Mouse (Mus musculus) retina, postnatal 7 days (tissue): ENCODE measurements around the gene Itgae.

Experiments
- DNase-seq: peaks from one replicate; pipeline ENCODE4 v3.0.0-alpha.2; 2012; ENCODE audit warnings: low read depth, low spot score

Itgae gene

DNA sequence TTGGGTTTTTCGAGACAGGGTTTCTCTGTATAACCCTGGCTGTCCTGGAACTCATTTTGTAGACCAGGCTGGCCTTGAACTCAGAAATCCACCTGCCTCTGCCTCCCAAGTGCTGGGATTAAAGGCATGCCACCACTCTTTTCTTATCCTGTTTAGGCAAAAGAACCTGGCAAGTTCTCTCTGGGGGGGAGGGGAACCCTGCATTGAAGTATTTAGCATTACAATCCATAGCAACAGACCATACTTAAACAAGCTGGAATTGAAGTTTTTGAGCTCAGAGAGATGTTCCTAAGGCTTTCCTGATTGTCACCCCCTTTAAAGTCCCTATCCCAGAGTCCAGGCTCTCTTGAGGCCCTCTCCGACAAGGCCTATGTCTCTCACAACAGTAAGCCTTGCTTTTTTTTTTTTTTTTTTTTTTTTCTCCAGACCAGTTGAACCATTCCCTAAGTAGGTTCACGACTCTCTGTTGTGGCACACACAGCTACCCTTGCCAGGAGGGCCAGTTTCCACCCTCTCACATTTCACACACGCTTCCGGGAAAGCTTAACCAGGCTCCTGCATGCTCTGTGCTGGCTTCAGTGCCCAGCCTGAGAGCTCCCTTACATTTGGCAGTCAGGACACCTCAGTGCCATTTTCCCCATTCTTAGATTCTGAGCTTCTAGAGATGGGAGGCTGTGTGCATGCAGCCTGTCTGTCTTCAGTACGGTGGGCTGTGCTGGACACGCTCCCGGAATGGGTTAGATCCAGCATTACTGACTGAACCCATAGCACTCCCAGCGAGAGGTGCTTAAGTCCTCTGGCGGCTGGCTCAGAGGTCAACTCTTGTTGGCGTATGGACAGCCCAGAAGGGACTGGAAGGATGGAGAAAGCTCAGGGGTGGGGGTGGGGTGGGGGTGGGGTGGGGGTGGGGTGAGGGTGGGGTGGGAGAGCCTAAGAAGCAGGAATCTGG, 55.9 kb downstream of the Itgae start:
- no peak for DNase-seq

DNA sequence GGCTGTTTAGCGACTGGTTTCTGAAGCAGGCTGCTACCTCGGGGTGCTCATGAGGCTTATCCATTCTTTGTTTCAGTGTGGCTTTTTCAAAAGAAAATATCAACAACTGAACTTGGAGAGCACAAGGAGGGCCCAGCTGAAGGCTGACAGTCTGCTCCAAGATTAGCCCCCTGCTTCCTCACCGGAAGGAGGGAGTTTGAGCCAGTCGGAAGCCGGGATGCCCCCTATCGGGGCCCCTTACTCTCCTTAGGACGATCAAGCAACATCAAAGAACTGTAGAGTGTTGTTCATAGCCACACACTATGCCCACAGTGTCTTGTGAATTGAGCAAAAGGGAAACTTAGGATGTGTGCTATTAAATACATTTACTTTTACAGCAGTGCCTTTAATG, 56.6 kb downstream of the Itgae start:
- DNase-seq, result no peak

- no peak for DNase-seq
These were observed 57.8 kb downstream of the Itgae start for GRCm38 (mm10) chr11:73148209-73148608.

DNA sequence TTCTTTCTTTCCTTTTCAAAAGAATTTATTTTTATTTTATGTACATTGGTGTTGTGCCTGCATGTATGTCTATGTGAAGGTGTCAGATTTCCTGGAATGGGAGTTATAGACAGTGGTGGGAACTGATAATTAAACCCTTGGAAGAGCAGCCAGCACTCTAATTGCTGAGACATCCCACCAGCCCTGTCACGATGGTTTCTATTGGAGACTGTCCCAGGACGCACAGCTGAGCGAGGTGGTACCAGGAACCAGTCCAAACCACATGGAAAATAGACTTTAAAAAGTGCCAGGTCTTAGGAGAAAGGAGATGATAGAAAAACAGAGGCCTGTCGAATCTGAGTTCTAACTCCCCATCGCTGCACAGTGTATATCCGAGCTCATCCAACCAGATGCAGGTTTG, 64.7 kb downstream of the Itgae start:
- no peak for DNase-seq

DNA sequence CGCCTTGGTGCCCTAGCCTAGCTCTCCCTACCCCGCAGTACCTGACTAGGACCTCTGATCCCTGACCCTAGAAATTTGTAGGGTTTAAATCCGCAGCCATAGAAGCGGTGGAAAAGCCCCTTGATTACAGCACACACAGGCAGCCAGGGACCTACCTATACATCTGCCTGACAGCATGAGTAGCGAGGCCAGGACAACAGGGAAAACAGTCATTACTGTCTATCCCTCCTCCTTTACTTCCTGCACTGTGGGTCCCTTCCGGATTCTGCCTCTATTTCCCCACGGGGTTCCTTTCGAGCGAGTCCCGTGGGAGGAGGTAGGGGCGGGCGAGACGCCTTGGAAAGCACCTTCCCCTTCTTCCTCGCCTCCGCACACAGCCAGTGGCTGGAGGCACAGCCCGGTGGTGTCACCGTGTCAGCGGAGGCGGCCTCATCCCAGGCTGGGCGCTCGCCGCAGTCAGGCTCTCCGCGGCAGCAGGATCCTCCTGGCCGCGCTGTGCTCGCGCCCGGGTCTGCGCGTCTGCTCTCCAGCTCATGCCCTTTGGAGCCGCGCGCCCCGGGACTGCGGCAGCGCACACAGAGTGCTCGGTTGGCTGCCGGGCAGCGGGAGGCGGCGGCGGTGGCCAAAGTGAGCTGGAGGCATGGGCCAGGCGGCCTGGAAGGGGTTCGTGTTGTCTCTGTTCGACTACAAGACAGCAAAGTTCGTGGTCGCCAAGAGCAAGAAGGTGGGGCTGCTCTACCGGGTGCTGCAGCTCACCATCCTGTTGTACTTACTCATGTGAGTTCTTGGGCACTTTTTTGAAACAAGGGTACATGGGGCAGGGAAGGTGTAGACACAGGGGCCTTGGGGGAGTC, 69.8 kb downstream of the Itgae start, which contains the start of gene P2rx5:
TSS of gene P2rx5 (plus strand) at position 465 of the 854 bp plus-strand sequence.
- DNase-seq, result no peak

DNA sequence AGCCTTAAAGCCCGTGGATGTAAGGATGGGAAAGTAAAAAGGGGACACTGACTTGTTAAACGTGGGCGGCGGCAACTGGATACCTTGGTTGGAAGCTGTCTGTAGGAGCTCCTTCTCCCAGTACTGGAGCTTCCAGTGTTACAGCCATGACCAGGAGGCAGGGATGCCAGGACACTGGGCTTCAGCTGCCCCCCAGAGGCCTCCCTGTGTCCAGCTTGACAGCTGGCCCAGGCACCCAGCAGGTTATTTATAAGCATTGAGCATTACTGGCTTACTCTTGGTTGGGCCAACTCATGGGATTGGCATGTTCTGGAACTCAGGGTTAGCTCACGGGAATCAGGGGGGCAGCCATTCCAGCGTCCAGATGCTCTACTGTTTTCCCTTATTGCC, 70.4 kb downstream of the Itgae start:
- no peak for DNase-seq

DNA sequence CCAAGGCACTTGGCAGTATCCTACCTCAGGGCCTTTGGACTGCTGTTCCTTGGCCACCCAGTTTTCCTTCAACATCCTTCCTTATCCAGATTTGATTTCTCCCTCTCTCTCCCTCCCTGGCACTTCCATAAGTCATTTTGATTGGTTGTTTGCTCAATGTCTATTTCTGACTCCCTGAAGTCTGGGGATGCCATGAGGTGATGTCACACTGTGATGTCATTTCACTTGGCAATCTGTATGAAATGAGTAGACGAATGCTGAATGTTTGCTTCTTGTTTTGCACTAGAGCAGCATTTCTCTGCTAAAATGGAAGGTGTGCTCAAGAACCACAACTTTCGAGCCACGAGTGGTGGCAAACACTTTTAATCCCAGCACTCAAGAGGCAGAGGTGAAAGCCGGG, 71.2 kb downstream of the Itgae start:
- DNase-seq, result no peak

- DNase-seq, result no peak
These were observed 71.9 kb downstream of the Itgae start for GRCm38 (mm10) chr11:73162284-73162683.

DNA sequence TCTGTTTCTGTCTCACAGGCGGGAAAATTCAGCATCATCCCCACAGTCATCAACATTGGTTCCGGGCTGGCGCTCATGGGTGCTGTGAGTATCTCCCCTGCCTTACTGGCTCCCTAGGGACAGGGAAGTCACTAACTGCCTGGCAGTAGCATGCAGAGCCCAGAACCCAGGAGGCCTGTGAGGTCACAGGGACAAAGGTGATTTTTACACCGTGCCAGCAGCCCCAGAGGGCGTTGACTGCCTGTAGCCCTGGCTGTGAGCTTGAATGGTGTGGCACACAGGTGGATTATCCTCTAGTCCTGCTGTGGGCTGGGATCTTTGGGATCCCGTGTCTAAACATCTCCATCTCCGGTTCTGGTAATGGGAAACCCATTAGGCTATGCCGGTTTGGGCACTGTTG, 77.7 kb downstream of the Itgae start:
- no peak for DNase-seq

DNA sequence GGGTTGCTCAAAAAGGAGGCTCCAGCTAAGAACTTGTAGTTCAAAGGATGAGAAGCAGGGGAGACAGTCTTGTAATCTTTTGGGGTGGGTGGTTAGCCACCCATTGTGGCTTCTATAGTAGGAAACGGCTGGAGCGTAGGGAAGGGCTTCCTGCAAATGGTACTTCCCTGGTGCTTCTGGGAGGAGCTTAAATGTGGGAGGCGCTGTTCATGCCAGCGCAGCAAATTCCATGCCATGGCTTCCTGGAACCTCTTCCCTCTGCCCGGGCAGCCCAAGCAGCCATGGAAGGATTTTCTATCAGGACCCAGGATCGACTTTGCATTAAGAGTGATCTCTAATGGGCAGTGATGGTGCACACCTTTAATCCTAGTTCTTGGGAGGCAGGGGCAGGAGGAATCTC, 78.2 kb downstream of the Itgae start:
- DNase-seq, result no peak

GRCm38 (mm10) chr11:73169231-73169630, 78.8 kb downstream of the Itgae start:
- DNase-seq, result peak; percentile 36

DNA sequence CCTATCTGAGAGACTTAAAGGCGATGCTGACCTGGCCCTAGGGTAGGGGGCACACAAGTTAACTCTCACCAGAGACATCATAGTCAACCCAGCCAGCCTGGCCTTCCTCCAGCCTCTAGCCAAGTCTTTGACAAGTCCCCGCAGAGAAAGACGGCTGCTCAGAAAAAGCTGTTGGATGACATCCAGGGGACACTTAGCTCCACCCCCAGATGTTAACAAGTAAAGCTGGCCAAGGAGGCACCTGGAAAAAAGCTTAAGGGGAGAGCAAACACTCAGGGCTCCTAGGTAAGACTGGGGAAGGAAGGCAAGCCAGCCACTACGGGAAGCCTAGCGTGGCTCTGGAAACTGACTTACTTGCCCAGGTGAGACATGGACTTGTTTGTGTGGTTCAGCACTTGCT, 81.8 kb downstream of the Itgae start:
- DNase-seq, result no peak

- DNase-seq, result no peak
These were observed 85.2 kb downstream of the Itgae start for GRCm38 (mm10) chr11:73175612-73176011.

GRCm38 (mm10) chr11:73176186-73176585, 85.8 kb downstream of the Itgae start:
- no peak for DNase-seq

DNA sequence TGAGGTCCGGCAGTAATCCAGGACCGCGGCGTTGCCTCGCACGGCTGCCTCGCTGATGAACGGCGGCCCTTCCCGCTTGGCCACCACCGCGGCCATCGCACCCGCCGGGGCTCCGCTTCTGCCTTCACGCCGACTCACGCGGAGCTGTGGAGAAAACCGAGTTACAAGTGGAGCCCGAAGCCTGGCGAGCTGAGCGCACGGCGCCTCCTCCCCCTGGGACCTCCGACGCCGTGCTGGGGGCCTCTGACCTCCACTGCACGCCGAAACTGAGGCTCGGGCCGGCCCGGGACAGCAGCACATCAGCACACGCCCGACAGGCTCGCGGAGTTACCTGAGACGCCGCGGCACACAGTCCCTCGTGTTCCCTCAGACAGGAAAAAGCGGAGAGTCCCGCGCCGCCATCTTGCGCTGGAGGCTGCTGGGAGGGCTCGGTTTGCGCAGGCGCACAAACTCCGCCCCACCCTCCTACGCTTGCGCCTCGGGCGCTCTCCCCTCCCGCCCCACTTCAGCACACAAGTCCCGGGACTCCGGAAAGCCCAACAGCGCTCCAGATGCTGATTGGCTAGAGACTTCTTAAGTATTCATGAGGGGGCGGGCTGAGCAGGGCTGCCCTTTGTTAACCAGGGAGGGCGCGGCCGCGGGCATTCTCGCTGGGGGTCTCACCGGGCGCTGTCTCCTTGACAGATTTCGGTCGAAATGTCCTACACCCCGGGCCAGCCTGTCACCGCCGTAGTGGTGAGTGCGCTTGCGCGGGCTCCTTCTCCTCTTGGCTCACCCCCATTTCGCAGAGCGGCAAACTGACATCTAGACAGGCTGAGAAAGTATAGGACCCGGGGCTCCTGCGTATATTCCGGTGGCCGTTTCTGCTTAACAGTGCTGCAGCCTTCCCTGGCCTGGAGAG, 86.5 kb downstream of the Itgae start, which contains the start of the genes Emc6 and Tax1bp3:
TSS of gene Emc6 (minus strand) at position 430 of the 901 bp plus-strand sequence.
TSS of gene Tax1bp3 (plus strand) at position 476 of the 901 bp plus-strand sequence.
- DNase-seq, result peak; percentile 92

DNA sequence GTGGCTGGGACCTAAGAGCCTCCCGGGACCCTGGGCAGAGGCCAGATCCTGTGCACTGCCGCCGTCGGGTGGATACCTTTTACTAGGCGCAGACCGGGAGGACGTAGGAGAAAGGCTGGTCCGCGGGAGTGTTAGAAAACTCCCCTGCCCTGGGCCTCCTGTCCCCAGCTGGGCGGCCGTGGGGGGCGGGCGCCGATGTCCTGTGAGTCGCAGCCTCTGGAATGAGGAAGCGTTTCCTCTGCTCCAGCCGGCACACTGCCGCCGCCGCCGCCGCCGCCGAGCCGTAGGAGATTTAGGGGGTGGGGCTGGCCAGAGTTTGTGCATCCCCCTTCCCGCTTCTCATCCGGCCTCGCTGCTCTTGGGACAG, 87.1 kb downstream of the Itgae start:
- DNase-seq, result no peak

DNA sequence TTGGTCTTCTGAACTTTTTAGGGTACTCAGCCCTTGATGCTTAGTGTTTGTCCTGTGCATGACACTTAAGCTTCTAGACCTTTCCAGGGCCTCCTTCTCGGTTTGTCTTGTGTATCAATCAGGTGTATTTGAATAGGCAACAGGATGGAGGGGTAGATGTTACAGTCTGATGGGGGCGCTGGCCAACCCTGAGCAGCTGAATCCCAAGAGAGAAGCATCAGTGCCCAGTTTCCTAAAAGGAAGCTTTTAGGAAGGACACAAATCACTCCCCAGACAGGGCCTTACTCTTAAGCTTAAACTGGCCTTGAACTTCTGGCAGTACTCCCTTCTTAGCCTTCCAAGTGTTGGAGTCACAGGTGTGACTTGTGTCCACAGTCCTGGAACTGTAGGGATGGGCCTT, 87.5 kb downstream of the Itgae start:
- no peak for DNase-seq

- DNase-seq, result no peak
These were observed 95.7 kb downstream of the Itgae start for GRCm38 (mm10) chr11:73185872-73186615.

DNA sequence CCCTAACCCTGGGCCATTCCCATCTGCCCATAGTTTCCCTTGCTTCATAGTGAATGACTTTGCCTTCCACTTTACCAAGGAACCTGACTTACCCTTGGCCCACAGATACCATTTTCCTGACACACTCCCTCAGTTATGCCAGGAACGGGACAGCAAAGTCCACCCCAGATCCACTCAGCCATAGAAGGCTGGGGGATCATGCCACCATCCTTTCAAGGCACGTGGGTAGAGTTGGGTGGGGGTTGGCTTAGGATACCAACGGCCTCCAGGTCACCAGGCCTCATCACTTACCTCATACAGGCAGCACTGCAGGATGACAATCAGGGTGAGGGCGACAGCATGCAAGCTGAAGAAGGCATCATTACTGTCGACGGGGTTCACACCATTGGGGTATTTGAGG, 96.8 kb downstream of the Itgae start:
- no peak for DNase-seq

DNA sequence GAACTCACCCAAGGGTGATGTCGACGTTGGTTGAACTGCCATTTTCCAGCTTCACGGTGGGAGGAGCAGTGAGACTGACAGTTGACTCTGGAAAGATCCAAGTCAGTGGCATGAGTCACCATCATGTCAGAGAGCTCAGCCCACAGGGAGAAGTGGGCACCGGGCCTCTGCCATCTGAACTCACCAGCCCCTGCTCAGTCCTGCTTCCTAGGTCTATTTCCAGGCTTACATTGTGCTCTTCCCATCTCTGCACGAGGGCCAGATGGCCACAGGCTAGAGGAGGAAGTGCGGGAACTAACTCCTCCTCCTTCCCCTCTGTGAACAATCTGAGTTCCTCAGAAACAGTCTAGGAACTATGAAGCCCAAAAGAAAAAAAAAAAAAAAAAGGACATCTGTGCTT, 102.7 kb downstream of the Itgae start:
- no peak for DNase-seq

DNA sequence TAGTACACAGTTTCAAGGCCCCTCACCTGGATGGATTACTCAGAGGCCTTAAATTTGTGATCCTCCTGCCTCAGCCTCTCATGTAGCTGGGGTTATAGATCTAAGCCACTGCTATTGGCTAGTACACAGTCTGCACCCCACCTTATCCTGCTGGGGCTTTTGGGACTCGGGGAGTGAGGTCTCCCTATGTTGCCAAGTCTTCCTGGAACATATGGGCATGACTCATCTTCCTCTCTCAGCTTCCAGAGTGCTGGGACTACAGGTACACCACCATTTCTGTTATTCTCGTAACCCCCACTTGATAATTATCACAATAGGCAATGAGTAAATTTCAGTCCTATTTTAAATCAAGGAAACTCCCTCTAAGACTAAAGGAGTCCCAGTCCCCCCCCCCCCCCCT, 104.1 kb downstream of the Itgae start:
- no peak for DNase-seq
